Mouse (Mus musculus) cerebellum, postnatal 4 days (tissue): ENCODE data around the gene Ssr2.
"Not testable (repeated sequence)": the region's sequence is repeated elsewhere in the genome, so short reads cannot be mapped to it uniquely, and the experiment has no call there.

Source experiments
- DNase-seq, 2 experiments: peaks; one replicate each; pipeline ENCODE4 v3.0.0; 2022; ENCODE audit warnings: low spot score in 2 of 2, mixed read lengths in 1 of 2

Ssr2 gene

DNA sequence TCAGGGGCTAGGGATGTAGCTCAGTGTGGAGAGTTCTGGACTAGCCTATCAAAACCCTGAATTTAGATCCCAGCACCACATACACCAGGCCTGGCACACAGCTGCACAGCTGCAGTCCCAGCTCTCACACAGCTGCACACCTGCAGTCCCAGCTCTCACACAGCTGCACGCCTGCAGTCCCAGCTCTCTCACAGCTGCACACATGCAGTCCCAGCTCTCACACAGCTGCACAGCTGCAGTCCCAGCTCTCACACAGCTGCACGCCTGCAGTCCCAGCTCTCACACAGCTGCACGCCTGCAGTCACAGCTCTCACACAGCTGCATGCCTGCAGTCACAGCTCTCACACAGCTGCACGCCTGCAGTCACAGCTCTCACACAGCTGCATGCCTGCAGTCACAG is 20.9 kb downstream of the Ssr2 start:
- DNase-seq: not testable (repeated sequence)

DNA sequence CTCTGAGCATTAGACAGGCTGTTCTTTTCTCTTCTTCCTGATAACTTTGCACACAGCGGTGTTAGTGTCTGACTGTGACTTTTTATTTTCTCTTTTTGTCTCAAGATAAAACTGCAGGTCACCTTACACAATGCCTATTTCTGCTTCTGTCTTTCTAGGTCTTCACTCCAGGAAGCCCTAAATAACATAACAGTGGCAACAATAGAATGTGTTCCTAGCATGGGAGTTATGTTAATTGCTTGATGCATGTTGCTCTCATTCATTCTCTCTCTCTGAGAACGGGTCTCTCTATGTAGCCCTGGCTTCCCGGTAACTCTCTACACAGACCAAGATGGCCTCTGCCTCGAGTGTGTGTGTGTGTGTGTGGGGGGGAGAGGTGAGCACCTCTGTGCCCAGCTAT is 26.8 kb downstream of the Ssr2 start:
- no peak for DNase-seq

DNA sequence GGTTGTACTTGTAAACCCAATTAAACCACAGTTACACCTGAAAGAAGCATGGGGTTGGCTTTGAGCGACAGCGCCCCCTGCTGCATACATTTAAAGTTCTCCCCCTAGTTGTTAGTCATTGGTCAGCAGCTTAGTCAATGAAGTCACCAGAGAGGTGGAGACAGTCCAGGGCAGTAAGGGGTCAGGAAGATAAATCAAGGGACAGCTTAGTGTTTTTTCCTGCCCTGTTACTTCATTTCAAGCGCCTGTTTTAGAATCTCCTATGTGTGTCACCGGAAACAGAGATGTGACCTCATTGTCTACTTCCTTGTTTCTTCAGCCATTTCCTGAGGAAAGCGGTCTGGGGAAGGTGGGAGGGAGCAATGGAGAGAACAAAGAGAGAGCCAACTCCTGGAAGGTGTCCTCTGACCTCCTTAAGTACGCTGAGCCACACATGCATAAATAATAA is 28.1 kb downstream of the Ssr2 start:
- DNase-seq: peak in 1 of 2 experiments; percentile 61

DNA sequence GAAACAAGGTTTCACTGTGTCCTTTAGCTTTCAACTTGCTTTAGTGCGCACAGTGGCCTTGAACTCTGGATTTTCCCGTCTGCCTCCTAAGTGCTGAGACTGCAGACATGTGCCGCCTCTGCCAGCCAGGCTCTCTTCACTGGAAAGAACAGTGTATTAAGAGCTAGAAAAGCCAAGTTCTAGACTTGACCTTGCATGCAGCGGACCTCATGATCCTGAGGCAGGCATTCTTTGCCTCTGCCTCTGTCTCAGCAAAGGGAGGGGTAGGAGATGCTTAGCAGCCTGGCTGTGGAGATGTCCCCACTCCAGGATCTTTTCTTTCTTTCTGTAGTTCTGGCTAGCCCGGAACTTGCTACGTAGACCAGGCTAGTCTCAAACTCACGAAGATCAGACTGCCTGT is 29.2 kb downstream of the Ssr2 start:
- no peak for DNase-seq

DNA sequence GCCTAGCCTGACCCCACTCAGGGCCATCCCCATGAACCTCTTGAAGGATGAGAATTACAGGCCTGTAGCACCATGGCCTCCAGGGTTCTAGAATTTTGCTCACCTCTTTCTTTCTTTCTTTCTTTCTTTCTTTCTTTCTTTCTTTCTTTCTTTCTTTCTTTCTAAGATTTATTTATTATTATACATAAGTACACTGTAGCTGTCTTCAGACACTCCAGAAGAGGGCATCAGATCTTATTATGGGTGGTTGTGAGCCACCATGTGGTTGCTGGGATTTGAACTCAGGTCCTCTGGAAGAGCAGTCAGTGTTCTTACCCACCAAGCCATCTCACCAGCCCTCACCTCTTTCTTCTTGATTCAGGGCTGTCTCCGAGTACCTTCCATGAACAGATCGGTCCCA is 30.0 kb downstream of the Ssr2 start, which contains the start of gene Arhgef2:
TSS of gene Arhgef2 (plus strand) at position 301 of the 400 bp plus-strand sequence.
- not testable (repeated sequence) for DNase-seq

DNA sequence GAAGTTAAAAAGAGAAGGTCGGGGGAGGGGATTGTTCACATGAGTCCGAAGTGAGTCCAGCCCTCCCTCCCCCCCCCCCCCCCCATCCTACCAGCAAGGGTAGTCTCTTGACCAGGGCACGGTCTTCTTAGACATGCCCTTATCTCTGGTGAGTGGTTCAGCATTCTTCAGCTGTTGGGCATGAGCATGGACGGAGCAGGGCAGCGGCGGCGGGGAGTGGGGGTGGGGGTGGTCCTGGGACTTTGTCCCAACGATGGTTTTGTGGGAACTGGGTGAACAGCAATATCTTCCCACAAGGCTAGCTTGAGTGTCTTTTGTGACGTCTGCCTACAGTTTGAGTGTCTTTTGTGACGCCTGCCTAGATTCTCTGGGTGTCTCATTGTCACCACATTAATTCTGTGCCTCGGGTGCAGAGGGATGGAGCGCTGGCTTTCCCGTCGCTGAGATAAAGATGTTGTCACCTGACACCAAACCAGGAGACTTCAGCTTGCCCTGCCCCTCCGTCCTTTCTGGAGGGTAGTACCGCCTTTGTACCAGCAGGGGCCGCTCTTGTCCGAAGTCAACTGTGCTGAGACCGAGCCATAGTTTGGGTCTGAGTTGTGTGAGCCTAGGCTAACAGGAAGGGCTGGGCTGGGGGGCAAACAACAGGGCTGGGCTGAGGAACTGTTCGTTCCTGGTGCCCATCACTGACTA is 31.5 kb downstream of the Ssr2 start:
- DNase-seq: peak; percentile 88 to 94

DNA sequence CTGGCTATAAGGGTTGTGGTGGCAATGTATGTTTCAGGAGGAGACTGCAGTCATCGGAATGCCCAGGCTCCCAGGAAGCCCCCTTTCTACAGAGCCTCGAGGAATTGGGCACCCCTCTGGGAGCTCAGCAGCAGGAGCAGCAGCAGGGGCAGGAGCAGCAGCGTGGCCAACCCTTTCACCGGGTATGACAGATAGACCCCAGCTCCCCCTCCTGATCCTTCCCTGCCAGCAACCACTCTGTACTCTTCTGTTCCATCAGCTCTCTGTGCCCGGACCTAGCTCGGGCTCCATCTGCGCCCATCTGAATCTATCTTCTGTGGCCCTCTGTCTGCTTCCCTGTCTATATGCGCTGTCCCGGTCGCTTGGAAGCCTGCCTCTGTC is 32.1 kb downstream of the Ssr2 start:
- no peak for DNase-seq

DNA sequence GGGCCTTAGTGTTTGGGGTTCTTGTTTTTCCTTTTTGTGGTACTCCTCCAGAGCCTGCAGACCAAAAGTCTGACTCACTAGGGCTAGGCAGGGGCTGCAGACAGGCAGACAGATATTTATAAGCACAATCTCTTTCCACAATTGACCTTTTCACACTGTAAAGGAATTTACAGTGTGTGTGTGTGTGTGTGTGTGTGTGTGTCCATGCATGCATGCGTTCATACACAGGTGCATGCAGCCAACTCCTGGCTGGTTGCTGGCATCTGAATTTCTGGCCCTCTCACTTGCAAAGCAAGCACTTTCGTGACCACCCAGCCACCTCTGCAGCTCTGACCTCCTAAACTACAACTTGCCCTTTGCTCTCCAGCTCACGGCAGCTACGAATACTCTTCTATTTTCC is 33.4 kb downstream of the Ssr2 start:
- DNase-seq: no peak

DNA sequence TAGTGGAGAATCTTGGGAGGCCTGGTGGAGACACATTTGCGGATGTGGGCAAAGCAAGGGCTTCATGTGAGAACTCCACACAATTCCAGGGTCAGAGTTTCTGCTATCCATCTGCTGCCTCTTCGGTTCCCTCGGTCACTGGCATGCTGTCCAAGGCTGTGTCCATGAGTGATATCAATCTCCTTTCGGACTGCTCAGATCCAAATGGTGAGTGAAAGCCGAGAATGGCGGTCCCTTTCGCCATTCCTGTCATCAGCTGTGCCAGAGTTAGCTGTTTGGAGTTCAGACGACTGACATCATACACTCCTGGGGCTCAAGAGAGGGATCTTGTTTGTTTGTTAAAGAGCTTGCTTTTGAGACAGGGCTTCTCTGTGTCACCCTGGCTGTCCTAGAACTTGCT is 38.7 kb downstream of the Ssr2 start:
- DNase-seq: no peak

DNA sequence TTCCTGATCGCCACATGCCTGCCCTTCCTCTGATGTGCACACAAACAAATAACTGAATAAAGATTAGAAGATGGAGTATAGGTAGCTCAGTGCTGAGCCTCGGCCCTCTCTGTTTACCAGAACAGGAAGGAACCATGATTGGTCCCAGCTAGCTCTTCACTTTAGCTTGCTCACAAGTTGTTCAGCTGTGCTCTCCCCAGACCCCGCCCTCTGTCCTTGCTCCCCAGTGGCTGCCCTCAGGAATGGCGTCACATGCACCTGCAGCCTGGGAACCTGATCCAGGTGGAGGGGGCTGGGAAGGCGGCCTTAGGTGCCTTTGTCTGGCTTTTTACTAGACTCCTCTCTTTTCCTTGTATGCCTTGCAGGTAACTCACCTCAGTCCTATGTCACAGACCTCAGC is 39.4 kb downstream of the Ssr2 start:
- DNase-seq: no peak

DNA sequence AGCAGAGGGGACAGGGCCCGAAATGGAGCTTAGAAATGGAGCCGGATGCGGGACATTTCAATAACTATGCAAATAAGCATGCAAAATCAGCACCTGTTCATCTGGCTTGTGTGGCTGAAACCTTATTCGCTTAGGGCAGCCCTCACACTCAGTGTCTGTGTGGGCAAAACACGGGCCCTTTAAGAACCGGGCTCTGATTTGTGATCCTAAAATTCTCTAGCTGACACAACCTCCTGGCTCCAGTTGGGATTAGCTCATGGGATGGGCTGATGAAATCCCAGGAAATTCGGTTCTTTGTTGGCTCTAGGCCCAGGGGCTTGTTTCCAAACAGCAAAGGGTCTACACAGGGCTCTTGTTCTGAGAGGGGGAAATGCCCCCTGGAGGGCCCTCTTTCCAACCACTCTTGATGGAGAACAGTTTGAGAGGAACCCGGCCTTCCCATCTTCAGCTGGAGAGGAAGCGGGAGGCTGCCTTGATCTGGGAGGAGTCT is 40.3 kb downstream of the Ssr2 start:
- no peak for DNase-seq

DNA sequence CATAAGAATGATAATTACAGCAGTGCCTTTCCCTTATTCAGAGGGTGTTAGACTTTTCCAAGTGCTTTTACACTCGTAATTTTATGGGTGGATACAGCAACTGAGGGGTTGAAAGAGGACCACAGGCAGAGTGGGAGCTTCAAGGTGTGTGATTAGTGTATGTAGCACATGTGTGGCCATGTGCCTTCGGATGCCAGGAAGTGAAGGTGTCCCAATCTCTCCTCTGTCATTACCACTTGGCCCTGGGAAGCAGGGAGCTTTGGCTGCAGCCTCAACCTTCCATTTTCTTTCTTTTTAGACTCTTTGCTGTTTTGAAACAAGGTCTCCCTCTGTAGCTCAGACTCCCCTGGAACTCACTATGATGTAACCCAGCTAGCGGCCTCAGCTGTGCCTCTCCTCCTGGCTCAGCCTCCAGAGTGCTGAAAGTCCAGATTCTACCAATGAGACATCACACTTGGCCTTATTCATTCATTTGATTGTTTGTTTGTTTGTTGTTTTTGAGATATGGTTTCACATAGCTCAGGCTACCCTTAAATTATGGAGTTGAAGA is 41.4 kb downstream of the Ssr2 start:
- DNase-seq: no peak

DNA sequence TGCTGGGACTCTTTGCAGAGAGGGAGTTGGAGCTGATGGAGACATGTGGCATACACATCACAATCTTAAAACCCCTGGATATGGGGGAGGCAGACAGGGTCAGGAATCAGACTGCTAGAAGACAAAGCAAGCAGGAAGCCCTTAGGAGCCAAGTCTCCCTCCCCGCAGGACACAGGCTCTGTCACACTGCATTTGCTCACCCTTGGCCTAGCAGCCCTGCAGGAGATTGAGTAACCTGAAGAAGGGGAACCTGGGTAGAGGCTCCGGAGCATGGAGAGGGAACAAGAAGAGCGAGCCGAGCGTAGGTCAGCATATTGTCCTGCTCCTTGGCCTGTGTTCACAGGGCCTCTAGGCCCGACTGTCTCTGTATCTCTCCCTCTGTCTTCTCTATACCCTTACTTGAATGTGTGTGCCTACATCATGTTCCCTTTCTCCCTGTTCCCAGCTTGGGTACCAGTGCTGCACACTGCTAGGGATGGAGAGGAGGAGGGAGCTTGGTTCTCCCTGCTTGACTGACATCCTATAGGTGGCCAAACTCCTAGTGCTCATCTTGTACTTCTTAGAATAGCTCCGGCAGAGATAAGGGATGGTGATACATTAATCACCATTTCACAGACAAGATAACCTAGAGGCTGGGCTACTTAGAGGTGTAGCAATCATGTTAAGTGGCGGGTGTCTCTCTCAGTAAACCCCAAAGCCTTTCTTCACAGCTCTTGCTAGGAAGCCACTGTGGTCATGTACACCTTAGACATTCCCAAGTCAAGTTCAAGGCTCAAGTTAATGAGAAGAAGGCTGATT is 42.6 kb downstream of the Ssr2 start:
- DNase-seq: no peak

DNA sequence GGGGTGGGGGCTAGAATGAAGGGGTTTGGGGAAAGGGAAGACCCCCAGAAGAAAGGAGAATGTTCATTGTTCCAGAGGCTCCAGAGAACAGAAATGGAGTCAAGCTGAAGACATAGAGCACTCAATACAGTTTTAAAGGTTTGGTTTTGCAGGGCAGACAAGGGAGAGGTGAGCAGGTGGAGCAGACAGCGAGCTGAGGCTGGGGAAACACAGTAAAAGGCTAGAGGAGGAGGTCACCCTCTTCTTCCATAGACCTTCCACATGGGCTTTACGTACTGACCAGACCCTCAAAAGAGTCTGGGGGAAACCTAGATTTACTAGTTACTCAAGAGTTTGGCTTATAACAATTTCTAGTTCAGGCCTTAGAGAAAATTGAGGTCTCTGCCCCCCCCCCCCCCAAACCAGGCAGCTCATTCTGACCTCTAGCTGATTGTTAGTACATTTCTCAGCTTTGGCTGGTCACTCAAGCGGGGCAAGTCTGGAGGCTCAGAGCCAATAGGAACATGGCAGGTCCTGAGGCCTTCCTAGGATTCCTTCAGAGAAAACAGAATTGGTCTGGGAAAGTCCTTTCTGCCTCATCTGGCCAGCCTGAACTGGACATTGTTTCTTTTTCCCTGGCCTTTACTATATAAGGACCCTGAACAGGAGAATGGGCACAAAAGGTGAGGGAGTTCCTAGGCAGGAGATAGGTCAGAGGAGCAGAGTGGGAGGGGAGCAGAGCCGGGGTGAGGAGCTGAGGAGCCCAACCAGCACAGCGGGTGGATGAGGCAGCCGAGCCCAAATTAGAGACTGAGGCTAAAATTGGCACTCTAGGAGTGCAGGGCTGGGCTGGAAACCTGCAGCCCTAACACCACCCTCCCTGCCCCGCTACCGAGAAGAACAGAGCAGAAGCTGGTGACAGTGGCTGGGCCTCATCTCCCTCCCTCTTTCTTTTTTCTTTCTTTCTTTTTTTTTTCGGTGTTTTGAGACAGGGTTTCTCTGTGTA is 43.7 kb downstream of the Ssr2 start:
- DNase-seq: no peak

DNA sequence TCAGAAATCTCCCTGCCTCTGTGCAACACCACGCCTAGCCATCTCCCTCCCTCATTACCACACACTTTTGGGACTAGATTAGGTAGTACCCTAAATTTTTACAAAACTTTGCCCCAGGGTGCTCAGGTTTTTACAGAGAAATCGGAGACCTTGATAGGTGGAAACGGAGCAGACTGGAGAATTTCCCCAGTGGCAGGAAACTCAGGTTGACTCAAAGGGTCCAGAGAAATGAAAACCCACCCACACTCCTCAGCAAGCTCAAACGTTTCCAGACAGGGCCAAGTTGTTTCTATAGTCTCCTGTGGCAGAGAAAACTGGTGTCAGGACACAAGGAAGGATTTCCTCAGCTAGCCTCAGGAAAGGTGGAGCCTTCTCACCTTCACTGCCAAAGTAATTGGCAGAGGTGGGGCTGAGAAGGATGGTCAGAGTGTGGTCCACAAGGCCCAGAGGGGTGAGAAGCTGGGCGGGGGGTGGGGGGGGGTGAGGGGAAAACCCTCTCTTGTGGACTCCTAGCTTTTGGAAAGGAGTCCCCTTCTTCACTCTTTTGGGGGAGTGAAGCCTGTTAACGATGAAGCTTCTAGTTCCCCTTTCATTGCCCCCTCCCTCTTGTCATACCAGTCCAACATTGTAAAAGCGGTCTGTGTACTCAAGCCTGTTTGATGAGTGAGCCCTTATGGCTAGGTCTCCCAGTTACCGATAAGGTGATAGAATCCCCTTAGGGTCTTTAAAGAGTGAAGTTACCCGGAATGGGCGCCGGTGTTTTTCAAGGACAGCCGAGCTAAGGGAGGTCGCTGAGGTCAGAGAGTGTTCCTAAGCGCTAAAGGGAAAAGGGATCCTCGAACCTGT is 44.7 kb downstream of the Ssr2 start:
- no peak for DNase-seq

DNA sequence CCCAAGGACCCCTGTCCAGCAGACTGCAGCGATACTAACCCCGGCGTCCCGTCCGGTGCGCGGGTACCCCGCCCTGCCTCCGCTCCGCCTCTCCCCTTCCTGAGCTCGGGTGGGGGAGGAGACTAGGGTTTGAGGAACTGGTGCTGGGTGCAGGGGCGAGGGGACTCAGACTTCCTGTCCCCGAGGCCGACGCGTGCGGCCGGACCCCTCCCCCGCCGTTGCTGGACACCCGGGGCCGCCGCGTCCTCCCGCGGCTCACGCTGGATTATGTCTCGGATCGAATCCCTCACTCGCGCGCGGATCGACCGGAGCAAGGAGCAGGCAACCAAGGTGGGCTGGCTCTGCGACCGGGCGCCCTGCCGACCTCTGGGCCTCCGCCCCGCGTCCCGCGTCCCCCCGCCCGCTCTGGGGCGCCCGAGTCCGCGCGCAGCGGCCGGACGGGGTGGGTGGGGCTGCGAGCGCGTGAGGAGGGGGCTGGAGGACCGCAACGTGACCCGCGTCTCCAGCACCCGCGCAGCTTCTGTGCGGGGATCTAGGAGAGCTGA is 45.4 kb downstream of the Ssr2 start:
- peak; percentile 49 to 63 for DNase-seq

DNA sequence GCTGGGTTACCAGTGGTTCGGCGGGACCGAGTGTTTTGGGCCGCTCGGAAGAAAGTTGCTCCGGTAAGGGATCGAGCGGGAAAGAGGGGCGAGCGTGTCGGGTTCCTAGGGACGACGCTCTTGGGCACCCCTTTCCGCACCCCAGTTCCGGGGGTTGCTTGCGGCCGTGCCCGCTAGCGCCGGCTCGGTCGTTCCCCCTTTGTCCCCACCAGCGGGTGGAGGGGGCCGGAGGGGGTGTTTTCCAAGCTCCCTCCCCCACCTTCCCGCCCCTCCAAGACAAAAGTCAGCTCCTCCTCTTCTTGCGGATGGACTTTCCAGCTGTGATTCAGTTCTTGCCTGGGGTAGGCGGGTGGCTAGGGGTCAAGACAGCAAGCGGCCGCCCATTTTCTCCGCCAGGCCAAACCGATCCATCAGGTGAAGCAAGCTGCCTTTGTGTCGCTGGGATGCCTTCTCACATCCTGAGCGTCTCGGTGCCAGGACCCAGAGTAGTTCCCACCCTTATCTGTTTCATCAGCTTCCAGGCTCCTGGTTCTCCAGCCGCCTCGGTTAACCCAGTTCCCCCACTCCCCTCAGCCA is 45.9 kb downstream of the Ssr2 start:
- DNase-seq: peak in 1 of 2 experiments; percentile 49

DNA sequence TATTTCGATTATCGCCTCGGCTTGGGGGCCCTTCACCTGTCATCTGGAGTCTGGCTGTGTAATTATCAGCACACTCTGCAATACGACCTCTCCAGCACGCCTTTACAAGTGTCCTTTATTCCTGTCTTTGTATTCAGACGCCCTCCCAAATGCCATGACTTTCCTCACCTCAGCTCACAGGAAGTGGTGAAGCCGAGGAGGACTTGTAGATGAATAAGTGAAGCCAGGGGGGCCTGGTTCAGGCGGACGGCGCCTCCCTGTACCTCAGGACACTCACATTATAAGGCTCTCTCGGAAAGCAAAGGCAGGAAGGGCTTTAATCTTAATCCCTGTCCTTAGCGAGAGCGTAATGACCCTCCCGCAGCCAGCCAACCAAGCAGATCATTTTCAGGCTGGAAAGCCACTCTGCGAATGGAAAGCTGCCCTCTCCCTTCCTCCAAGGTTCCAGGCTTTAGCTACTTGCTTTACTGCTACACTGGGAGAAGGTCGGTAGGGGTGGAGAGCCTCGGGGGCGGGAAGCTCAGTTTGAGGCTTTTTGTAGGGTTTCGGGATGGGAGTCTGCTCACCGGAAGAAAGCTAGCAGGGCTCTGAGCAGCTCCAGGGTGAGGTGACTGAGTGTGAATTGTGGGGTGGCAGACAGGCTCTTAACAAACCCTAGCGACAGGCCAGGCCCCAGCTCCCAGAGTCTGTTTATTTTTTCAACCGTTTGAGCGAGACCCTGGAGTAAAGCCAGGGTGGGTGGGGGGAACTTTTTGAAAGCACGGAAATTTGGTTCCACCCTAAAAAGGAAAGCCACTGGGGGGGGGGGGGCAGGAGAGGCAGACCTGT is 46.7 kb downstream of the Ssr2 start:
- peak in 1 of 2 experiments; percentile 53 for DNase-seq

DNA sequence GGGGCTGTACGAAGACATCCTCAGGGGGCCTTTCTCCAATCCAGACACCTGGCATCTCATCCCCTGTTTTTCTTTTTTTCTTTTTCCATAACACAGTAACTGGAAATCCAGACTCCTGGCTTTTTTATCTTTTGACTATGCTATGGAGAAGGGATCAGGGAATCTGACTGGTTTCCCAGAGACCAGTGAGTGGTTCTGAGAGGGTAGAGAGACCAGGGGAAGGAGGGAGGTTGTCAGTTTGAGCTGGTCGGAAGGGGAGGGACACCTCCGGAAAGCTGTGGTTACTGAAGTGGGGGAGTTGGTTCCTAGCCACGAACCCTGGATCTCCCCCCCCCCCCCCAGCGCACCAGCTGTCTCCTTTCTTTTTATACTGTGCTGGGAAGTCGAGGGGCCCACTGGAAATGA is 47.3 kb downstream of the Ssr2 start:
- DNase-seq: peak in 1 of 2 experiments; percentile 43
